Mouse (Mus musculus) frontal cortex, postnatal 10 days (tissue): ENCODE results near the gene Gbe1.
A peak's percentile ranks its signal among the peaks of the same experiment; 100 is the strongest.

Experiments used
- DNase-seq, 2 experiments: peaks; one replicate each; pipeline ENCODE4 v3.0.0; 2022; ENCODE audit warnings: low spot score in 2 of 2, mixed read lengths in 1 of 2

Gbe1 gene

DNA sequence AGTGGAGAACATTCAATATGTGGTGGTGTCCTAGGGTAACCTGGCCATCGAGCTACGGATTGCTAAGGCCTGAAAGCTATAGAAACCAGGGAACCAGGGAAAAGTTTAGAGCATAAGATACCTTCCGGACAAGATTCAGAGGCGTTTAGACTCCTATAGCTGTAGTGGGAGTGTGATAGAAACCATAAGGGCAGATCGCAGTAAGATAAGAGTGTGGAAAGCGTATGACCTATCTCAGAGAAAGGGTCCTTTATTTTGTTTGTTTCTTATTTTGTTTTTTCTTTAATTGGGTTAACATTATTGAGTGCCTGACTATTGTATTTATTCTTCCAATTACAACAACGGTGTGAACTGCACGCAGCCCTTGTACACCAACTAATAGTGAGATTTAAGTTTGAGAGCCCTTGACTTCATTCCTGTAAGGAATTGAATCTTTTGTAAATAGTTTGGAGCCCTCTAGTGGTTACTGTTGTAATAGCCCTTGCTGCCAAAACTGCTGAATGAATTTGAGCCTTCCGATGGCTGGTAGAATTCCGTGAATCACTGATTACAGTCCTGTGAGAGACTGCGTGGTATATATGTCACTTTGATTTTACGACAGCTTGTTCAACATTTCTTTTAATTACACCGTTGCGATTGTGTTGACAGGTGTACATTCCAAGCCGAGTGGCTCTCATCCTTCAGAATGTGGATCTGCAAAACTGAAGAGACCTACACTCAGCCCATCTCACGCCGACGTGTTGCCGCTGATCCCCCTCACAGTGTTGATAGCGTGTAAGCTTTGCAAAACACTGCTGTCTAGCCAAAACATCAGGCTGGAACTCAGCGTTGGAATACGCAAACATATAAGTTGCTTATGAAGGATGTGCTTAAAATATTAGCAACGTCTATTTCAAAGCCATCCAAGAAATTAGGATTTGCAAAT is 254.9 kb downstream of the Gbe1 start:
- peak; percentile 32 to 52 for DNase-seq

GRCm38 (mm10) chr16:70585964-70586363 is 272.2 kb downstream of the Gbe1 start:
- DNase-seq, result peak; percentile 47 to 69

- peak; percentile 21 to 22 for DNase-seq
These were observed 288.6 kb downstream of the Gbe1 start for GRCm38 (mm10) chr16:70602326-70602725.

GRCm38 (mm10) chr16:70608358-70608757 is 294.6 kb downstream of the Gbe1 start:
- no peak for DNase-seq

DNA sequence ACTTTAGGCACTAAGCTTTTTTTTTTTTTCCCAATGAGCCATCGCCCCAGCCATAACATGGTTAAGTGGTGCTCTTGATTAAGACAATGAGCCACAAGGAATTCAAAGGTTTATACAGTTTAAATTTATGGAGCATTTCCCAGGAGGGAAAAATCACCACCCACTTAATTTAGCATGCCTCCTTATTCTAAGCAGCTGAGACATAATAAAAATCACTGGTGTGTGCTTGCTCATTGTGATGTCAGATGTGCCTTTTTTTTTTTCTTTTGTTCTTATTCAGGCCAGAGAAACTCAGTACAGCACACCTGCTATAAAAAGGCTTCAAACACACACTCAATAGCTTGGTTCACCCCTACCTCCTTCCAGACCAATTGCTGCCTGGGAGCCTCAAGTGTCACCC is 303.9 kb downstream of the Gbe1 start:
- DNase-seq, result no peak

- no peak for DNase-seq
These were observed 304.4 kb downstream of the Gbe1 start for GRCm38 (mm10) chr16:70618168-70618567.
